Mouse (Mus musculus) lung, adult 2 months (tissue): Measurements from ENCODE around the gene Fam177a.
"Not testable (repeated sequence)": the region's sequence is repeated elsewhere in the genome, so short reads cannot be mapped to it uniquely, and the experiment has no call there.

Source experiments
- CTCF ChIP-seq: fragments of 200-500 bp; IDR thresholded peaks from 2 replicates; pipeline ENCODE4 v1.5.1; 2011; ENCODE audit warnings: mild to moderate bottlenecking, low read length, control low read depth; ENCODE audit not compliant: insufficient read depth
- POLR2A ChIP-seq: fragments of 200-500 bp; IDR thresholded peaks from 2 replicates; pipeline ENCODE4 v1.6.1; 2011; ENCODE audit warnings: low read depth, mild to moderate bottlenecking, control low read depth, low read length, borderline replicate concordance; ENCODE audit errors: extremely low read depth

- TF ChIP-seq CTCF, POLR2A: not testable (repeated sequence)
Observed at GRCm38 (mm10) chr12:55155449-55155783, 31.1 kb downstream of the Fam177a start.
